Mouse (Mus musculus): ENCODE data around the gene Aarsd1.
"Not testable (repeated sequence)": the region's sequence is repeated elsewhere in the genome, so short reads cannot be mapped to it uniquely, and the experiment has no call there.

Aarsd1 gene

DNA sequence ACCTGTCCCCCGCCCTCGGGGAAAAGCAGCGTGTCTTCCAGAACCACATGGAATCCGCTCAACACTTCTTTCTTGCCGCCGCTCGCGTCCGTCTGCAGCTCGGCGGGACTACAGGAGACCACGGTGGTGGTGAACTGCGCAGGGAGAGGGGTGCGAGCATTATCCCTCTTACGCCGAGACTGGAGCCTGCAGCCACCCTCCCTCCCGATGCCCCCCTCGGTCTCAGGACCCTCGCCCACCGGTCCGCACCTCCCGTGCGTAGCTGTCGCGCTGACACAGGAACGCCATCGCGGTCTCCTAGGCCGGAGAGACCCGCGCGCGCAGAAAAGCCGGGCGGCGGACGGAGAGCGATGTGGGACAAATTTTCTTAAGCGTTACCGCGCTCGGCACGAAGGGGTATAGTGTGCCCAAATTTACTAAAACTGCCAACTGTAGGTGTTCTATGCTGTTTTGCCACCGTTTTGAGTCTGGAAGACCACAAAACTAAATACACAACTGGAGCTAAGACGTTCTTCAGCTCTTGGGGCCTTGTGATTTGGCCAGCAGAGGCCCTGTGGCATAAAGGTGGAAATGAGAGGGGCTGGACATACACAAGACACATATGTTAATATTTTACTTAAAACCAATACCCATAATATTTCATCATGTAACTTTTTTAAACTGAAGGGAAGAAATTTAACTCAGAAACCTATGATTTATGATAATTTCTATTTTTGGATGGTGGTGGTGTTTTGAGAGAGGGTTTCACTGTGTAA is at the start of gene Aarsd1:
Gene Aarsd1 (minus strand): TSS at position 515 of the 755 bp plus-strand sequence.
- DNase-seq (ENCODE audit: low read depth in 2 of 2, low spot score in 2 of 2) = peak; percentile 73 to 86

DNA sequence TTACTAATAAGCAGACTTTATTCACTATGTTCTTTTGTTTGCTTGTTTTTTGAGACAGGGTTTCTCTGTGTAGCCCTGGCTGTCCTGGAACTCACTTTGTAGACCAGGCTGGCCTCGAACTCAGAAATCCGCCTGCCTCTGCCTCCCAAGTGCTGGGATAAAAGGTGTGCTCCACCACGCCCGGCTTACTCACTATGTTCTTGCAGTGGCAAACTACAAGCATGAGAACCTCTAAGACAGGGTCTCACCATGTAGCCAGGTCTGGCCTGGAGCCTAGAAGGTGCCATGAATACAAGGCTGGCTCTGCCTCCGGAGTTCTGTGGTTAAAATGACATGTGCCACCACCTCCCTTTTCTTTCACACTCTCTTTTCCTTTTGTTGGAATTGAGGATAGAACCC is 49.1 kb upstream of the Aarsd1 start:
- DNase-seq (ENCODE audit: low read depth in 2 of 2, low spot score in 2 of 2) = not testable (repeated sequence)

DNA sequence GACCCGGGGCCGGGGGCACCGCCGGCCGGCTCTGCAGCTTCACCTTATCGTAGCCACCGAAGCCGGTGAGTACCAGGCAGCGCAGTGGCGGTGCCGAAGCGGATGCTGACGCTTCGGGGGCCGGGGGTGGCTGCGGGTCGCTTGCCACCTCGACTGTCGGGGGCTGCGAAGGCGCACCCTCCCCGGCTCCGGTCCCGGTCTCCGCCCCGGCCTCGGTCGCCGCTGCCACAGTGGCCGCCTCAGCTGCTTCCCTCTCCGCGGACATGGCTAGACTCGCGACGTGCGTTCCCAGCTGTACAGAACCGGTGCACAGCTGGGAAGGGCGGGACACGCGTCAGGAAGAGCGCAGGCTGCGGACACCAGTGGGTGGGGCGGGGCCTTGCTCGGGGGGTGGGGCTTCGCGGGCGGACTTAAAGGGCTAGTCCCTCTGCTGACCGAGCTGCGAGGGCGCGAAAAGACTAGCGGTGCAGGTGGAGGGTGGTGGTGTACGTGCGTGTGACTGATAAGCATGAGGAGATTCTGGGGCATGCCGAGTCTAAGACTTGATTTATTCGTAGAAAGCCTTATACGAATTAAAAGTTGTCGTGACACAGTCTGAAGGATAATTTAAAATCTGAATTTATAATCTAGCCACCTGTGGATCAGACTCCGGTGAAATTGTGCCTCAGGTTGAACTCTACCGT is 48.6 kb upstream of the Aarsd1 start, which contains the start of gene Vat1:
Gene Vat1 (minus strand): TSS at position 362 of the 683 bp plus-strand sequence.
- DNase-seq (ENCODE audit: low read depth in 2 of 2, low spot score in 2 of 2) = peak; percentile 35 to 36

DNA sequence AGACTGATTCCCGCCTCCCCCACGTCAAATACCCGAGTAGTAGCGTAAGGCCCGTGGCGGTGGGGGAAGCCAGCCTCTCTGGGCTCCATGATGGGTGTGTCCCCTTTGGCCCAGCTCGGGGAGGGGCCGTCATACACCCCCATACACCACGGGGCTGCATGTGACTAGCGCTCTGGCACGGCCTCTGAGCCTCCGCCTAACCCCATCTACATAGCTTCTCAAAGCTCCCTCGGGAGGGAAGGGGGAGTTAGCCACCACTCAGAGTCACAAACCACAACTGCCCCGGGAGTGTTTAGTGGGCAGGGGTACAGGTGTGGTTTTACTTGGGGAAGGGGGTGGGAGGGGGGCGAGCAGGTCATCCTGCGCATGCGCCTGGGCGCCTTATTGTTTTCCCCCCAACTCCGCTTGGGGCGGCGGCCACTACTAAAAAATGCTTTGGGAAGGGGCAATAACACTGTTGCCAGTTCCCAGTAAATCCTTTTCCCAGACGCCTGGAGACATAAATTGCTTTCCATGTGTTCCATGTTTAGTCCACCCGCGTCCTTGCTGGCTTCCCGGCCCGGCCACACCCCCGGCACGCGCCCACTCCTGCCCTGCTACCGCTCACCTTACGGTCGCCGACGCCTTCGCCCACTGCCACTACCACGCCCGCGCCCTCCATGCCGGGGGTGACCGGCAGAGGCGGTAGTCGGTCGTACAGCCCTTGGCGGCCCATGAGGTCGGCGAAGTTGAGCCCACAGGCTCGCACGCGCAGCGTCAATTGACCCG is 47.9 kb upstream of the Aarsd1 start:
- DNase-seq (ENCODE audit: low read depth in 2 of 2, low spot score in 2 of 2) = peak; percentile 47 to 60

DNA sequence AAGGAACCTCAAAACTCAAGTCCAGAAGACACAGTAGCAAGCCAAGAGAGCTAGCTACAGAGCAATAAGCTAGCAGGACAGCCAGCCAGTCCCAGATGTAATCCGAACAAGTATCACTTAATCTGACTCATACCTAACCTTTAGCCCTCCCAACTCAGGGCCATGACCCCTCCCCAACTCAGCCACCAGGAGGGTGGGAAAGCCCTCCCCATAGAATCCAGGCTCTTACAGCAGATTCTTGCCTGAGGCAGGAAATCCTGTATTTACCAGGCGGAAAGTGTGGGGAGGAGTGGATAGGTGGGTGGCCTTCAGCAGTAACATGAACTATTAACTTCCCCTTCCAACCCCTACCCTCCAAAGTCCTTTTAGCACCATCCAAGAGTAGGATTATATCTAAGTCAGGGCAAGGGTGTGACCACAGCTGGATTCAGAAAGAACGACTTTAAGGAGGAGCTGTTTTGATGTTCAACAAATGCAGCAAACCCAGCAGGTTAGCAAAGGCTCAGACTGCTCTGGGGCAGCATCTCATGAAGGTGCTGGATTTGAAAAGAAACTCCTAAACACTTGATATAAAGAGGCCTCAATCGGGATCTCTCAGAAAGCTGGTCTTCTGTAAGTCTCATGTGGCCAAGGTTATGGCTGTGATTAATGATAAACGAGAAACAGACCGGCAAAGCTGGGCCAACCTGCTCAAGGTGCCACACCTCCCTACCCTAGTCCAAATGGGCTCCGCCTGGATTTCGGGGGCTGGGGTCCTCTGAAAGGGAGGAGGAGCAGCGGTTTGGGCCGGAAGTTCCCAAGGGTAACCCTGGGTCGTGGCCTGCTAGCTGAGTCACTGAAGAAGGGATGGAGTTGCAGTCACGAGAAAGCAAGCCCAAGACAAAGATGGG is 47.0 kb upstream of the Aarsd1 start, which contains the start of gene Rnd2:
Gene Rnd2 (plus strand): TSS at position 789 of the 890 bp plus-strand sequence.
- no peak for DNase-seq (ENCODE audit: low read depth in 2 of 2, low spot score in 2 of 2)

DNA sequence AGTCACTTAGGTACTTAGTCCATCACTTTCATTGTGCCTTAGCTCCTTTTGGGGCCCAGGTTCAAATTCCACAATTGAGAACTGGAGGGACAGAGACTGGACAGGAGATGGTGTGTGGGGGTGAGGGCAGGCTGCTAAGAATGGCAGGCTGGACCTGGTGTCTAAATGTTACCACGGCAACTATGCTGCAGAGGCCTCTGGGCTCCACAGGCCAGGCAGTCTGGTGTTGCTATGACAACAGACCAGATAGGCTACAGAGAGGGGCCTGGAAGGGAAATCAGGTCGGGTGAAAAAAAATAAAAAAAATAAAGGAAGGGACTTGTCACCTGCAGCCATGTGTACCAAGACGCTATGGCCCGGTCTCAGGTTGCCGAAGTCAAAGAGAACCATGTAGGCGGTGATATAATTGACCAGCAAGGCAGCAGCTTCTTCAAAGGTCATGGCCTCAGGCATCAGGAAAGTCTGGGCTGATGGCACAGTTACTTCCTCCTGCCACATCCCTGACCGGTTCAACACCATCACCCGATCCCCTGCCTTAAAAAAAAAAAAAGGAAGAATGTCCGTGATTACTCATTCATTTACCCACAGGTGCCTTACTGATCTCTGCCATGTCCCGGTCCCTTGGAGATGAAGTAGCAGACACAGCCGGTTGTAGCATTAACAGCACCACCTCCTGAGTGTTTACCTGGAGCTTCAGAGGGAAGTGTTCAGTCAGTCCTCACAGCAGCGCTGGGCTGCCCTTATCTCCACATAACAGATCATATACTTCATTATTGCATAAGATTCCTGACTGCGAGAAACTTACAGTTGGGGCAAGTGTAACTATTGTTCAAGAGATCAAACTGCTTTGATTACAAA is 45.4 kb upstream of the Aarsd1 start:
- no peak for DNase-seq (ENCODE audit: low read depth in 2 of 2, low spot score in 2 of 2)

DNA sequence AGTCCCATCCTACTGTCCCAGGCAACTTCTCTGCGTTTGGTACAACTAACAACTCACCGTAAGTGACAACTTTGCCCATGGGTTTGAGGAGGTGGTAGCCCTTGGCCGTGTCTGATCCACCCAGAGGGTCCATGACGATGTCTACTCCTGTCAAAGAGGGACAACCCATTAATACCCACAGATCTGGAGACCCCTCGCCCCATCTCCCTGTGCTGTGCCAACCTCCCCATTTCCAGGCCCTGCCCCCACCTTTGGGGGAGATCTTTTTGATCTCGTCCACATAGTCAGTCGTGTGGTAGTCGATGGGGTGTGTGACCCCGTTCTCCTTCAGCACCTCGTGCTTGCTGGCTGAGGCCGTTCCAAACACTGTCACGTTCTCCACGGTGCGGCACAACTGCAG is 44.7 kb upstream of the Aarsd1 start:
- no peak for DNase-seq (ENCODE audit: low read depth in 2 of 2, low spot score in 2 of 2)

DNA sequence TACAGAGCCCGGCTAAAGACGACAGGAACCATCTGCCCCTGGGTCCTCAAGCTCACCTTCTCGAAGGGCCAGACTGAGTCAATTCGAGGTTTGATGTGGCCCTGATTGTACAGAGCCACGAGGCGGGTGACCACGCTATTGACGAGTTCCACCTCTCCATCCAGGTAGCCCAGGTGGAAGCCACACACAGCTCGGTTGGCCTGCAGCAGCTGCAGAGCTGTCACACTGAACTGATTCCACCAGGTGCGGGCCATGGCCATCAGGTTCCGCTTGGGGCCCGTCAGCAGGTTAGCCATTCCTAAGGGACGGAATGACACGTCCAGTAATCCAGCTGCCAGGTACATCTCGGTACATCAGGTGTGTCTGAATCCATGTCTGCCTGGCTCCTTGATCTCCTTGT is 42.9 kb upstream of the Aarsd1 start:
- no peak for DNase-seq (ENCODE audit: low read depth in 2 of 2, low spot score in 2 of 2)

DNA sequence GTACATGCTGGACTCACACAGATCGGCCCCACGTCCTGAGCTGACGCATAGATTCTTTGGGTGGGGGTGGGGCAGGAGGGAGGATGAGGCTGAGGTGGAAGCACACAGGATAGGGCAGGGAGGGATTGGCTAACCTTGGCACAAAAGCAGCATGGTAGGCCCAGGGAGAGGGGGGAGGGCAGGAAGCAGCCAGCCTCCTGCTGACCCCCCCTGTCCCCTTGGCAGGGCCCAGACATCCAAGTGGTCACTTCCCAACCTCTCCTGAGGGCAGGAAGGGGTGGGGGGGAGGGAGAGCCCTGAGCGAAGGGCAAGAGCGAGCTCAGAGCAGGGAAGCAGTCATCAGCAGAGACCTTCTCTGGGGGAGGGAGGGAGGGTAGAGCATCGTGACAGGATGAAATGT is 42.3 kb upstream of the Aarsd1 start:
- no peak for DNase-seq (ENCODE audit: low read depth in 2 of 2, low spot score in 2 of 2)

DNA sequence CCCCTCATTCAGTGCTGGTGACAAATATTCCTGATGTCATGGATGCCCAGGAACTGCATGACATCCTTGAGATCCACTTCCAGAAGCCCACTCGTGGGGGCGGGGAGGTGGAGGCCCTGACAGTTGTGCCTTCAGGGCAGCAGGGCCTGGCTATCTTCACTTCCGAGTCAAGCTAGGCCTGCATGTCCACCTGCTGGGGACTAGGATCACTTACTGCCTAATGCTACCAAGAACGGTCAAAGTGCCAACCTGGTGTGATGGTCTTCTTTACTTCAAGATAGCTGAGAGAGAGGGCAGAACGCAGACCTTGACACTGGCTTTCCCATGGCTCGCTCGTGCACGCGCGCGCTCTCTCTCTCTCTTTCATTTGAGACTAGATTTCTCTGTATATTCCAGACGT is 40.8 kb upstream of the Aarsd1 start:
- DNase-seq (ENCODE audit: low read depth in 2 of 2, low spot score in 2 of 2) = no peak

DNA sequence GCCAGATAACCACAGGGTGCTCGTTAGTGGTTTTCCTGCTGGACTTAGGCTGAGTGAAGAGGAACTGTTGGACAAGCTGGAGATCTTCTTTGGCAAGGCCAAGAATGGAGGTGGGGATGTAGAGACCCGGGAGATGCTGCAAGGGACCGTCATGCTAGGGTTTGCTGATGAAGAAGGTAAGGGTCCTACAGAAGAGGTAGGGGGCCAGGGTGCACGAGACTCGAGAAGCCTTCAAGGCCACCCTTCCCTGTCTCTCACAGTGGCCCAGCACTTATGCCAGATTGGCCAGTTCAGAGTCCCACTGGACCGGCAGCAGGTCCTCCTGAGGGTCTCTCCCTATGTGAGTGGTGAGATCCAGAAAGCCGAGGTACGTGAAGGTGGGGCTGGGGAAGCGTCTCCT is 40.2 kb upstream of the Aarsd1 start:
- DNase-seq (ENCODE audit: low read depth in 2 of 2, low spot score in 2 of 2) = no peak

DNA sequence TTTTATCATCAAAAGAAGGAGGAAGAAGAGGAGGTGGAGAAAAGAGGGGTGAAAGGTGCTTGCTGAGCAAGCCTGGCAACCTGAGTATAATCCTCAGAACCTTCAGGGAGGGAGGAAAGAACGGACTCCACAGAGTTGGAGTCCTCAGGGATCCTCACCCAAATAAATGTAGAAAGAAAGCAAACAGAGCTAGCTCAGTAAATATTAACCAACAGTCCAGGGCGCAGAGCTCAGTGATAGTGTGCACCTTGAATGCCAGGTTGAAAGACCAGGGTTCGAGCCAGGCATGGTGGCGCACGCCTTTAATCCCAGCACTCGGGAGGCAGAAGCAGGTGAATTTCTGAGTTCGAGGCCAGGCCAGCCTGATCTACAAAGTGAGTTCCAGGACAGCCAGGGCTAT is 38.2 kb upstream of the Aarsd1 start:
- no peak for DNase-seq (ENCODE audit: low read depth in 2 of 2, low spot score in 2 of 2)

DNA sequence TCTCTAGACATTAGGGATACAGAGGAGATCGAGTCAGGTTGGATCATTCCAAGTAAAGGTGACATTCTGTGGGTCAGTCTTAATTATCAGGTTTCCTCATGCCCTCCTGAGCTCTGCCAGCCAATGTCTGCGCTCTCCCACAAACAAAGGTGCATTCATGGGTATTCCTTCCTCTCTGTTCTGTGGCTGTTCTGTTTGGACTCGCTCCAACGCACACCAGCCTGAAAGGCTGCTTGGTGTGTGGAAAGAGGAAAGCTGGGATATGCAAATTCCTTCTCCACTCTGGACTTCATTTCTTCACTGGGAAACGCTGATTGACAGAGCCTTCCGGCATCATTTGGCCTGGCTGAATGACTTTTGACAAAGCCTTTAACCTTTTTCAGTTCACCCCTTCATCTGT is 37.3 kb upstream of the Aarsd1 start:
- no peak for DNase-seq (ENCODE audit: low read depth in 2 of 2, low spot score in 2 of 2)

DNA sequence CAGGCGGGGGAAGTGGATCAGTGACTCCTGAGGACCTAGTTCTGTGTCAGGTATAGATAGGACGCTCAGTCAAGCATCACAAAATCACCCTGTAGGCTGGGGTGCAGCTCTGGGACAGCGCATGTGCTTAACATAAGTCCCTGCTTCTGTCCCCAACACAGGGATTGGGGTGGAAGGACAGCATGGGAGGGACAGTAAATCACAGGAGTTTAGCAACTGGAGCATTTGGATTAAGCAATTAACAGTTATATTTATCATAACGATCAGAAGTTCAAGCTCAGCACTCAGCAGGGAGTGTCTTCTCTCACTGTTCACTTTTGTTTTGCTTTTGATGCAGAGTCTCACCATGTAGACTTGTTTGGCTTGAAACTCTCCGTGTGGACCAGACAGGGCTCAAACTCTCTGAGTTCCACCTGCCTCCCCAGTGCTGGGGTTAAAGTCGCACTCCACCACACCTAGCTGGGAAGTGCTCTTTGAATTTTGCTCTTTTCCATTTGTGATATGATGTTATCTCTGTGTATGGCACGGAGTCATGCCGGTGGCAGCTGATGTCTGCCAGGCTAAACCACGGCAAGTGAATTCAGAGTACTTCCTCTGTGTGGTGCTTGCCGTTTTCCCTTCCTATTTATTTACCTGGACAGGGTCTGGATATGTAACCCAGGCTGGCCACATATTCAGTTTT is 34.8 kb upstream of the Aarsd1 start:
- DNase-seq (ENCODE audit: low read depth in 2 of 2, low spot score in 2 of 2) = no peak

DNA sequence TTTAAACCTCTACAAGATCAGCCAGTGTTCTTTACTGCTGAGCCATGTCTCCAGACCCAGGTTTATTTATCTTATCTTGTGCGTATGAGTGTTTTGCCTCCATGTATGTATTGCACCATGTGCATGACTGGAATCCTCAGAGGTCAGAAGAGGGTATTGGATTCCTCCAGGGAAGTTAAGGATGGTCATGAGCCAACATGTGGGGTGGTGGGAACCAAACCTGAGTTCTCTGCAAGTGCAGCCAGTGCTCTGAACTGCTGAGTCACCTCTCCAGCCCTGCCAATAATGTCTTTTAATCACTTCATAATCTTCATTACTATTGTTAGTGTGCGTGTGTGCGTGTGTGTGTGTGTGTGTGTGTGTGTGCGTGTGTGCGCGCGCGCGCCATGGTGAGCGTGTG is 34.1 kb upstream of the Aarsd1 start:
- no peak for DNase-seq (ENCODE audit: low read depth in 2 of 2, low spot score in 2 of 2)

DNA sequence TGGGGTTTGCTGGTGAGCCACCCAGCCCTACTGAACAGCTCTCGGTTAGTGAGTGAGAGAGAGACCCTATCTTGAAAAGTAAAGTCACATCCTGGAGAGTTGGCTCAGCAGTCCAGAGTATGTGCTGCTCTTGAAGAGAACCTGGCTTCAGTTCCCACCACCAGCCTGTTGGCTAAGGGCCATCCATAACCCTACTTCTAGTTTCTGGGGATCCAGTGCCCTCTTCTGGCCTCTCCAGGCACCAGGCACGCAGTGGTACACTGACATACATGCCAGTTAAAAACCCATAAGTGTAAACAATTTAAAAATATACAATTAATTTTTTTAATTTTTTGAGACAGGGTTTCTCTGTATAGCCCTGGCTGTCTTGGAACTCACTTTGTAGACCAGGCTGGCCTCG is 33.0 kb upstream of the Aarsd1 start:
- no peak for DNase-seq (ENCODE audit: low read depth in 2 of 2, low spot score in 2 of 2)

DNA sequence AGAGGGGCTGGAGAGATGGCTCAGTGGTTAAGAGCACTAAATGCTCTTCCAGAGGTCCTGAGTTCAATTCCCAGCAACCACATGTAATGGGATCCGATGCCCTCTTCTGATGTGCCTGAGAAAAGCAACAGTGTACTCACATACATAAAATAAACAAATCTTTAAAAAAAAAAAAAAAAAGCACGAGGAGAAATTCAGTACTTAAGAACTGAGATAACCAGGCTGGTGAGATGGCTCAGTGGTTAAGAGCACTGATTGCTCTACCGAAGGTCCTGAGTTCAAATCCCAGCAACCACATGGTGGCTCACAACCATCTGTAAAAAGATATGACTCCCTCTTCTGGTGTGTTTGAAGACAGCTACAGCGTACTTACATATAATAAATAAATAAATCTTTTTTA is 32.2 kb upstream of the Aarsd1 start:
- DNase-seq (ENCODE audit: low read depth in 2 of 2, low spot score in 2 of 2) = not testable (repeated sequence)

DNA sequence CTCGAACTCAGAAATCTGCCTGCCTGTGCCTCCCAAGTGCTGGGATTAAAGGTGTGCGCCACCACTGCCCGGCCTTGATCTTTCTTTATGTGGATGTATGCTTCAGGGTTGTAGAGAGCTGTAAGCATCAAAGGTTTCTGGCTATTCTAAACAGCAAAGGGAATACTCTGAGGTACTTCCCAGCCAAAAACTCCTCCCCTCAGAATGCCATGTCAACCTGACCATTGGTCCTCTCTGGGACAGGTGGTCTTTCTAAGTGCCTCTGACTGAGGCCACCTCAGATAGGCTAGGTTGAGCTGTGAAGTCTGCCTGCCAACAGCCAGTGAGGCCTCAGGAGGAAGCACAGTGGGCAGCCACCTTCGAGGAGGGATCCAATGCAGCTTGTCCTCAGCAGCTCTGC is 31.5 kb upstream of the Aarsd1 start:
- no peak for DNase-seq (ENCODE audit: low read depth in 2 of 2, low spot score in 2 of 2)

DNA sequence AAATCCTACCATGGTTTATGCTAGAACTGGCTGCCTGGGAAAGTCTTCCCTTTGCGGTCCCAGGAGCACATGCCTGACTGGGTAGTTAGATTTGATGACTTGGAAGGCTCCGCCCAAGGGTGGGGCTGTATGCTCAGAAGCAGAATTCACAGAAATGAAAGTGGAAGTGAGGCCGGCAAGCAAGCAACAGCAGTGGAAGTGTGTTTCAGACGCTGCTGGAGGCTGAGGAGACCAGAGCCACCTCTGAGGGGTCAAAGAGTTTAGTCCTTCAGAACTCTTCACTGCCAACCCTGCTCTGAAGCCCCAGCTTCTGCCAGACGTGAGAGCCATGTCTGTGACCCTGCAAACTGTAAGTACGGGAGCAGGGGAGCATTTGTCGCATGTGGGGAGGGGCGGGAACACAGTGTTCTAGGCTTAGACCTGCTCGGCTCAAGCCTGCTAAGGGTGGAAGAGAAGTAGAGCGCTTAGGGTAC is 30.9 kb upstream of the Aarsd1 start, which contains the start of gene Ifi35:
Gene Ifi35 (plus strand): TSS at position 134 of the 473 bp plus-strand sequence.
- DNase-seq (ENCODE audit: low read depth in 2 of 2, low spot score in 2 of 2) = peak; percentile 48 to 64

Data from CD8-positive naive resting alpha-beta T cell, adult 2 months (primary cell).